Mouse (Mus musculus) olfactory bulb, adult 2 months (tissue): ENCODE data around the gene Mcm6. TPM values are rescaled to one million over a fixed set of nuclear protein-coding genes. Genes with fewer than 3 reads are reported as not detected.
A peak's percentile ranks its signal among the peaks of the same experiment; 100 is the strongest.

Experiments
- H3K27ac ChIP-seq: fragments of 200-500 bp; 2 replicates; pipeline ENCODE4 v1.5.1; 2012; ENCODE audit warnings: low read depth, low read length; ENCODE audit not compliant: insufficient read depth
- H3K4me1 ChIP-seq: fragments of 200-500 bp; 2 replicates; pipeline ENCODE4 v1.6.1; 2012; ENCODE audit warnings: low read length; ENCODE audit not compliant: control insufficient read depth, insufficient read depth
- H3K4me3 ChIP-seq: fragments of 200-500 bp; 2 replicates; pipeline ENCODE4 v1.5.1; 2012; ENCODE audit warnings: mild to moderate bottlenecking, low read depth, low read length, moderate library complexity; ENCODE audit not compliant: insufficient read depth
- CTCF ChIP-seq: fragments of 200-500 bp; IDR thresholded peaks from 2 replicates; pipeline ENCODE4 v1.5.1; 2012; ENCODE audit warnings: low read depth, mild to moderate bottlenecking, low read length, moderate library complexity; ENCODE audit not compliant: insufficient read depth
- POLR2A ChIP-seq: fragments of 200-500 bp; IDR thresholded peaks from 2 replicates; pipeline ENCODE4 v1.6.1; 2012; ENCODE audit warnings: mild to moderate bottlenecking, low read depth, low read length, moderate library complexity; ENCODE audit not compliant: insufficient read depth
- WGBS: fragments of 180-500 bp; shearing (Covaris S2); methylation state at CpG from one replicate; pipeline ENCODE4 v1.1.7; 2018; 5-methylcytosine and 5-hydroxymethylcytosine counted together
- polyA plus RNA-seq: library from polyadenylated mRNA; stranded (reverse); fragments of >200 nt; gene quantifications from 2 replicates; pipeline ENCODE4 v1.2.4, GENCODE M21; 2012; ENCODE audit warnings: low replicate concordance; ENCODE audit not compliant: missing spikeins, insufficient read depth, insufficient read length

The Mcm6 gene
- polyA plus RNA-seq = not detected in 2 replicates

DNA sequence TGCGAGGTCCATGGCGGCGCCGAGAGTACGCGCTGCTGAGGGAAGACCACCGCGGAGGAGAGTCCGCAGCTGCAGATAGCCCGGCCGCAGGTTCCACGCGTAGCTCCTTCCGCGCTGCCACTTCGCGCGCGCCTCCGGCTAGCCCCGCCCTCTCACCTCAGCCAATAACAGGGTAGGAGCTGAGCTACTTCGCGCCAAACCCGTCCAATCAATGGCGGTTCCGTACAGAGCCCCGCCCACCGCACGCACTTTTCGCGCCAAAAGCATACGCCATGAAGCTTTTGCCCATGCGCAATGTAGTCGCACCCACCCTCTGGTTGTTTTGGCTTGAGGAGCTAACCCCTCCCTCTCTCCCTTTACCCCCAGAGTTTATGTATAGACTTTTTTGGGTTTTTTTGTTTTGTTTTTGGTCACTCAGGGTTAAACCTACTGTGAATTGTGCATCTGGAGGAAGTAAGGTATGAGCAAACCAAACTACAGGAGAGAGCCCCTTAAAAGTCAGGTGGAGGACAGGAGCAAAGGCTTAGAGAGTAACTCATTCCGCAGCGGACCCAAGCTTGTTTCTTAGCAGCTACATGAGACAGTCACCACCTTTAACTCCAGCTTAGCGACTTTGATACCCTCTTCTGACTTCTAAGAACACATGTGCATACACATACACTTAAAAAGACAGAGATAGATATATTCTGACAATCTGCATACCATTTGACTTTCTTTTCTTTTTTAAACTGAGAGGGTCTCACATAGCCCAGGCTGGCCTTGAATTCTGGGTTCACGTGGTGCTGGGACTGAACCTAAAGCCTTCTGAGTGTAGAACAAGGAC, at the start of gene Mcm6:
Mcm6 (minus strand) TSS at position 111 of the 823 bp plus-strand sequence.
- Histone ChIP-seq H3K4me1 (peaks cover 5% of the 10 kb centered on the region; the same call in 1 of the 2 replicates), H3K4me3 (peak within 1 kb of the TSS; percentile 93), H3K27ac (no peak within 1 kb of the TSS)
- WGBS = 3% methylated on average over 38 of the region's 38 CpGs
- no peak for TF ChIP-seq CTCF
- TF ChIP-seq POLR2A = no peak

DNA sequence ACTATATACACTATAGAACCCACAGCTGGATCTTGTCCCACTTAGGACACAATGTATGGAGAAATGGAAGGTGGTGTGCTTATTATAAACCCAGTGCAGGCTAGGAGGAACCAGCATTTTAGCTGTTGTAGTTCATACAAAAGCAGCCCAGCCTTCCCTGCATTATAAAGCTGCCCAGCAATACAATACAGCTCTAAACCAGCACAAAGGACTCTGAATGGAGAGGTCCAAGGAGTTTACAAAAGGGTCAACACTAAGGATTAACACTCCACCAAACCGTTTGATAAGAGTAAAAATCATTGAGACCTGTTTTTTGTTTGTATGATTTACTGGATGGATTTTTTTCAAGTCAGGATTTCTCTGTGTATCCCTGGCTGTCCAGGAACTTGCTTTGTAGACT, 47.4 kb upstream of the Mcm6 start:
- Histone ChIP-seq H3K27ac (no peak overlapping the region), H3K4me1 (no peaks in the 10 kb centered on the region), H3K4me3 (no peak overlapping the region)
- no peak for TF ChIP-seq POLR2A
- TF ChIP-seq CTCF = no peak
- WGBS = 48% methylated on average over 1 of the region's 1 CpGs

DNA sequence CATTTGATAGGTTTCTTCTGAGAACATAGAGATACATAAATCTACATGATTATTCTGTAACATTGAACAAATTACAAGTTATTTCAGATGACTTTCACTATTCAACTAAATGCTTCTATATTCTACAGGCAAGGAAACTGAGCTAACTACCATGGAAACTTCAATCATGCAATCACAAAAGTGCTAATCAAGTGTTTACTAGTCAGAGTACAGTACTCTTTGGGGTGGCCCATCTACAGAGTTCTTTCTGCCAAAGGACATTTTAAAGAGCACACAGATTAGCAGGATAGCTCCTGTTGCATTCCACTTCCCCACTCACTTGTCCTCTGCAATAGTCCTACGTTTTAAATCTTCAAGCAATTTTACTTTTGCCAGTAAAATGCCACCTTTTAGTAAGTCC, 46.2 kb upstream of the Mcm6 start:
- Histone ChIP-seq H3K4me1 (no peaks in the 10 kb centered on the region), H3K4me3 (no peak overlapping the region), H3K27ac (no peak overlapping the region)
- TF ChIP-seq CTCF (no peak), POLR2A (no peak)
- 51% methylated on average over 1 of the region's 1 CpGs for WGBS

DNA sequence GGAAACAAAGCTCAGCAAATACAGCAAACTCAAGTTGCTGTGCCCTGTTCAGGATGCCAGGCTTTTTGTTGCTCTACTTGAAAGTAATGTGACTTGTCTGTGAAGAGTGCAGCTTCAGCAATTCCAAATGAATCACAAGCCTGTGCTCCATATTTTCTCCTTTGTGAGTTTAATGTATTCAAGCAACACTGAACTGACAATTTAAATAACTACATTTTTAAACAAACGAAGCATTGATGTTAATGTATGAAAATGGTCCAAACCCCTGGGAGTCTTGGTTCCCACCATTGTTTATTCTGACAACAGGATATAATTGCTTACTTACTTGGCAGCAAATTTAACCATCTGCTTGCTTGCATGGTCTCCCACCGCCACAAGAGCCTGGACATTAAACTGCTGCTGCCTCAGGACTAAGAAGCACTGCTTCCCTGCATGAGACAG, 45.6 kb upstream of the Mcm6 start:
- 48% methylated on average over 2 of the region's 2 CpGs for WGBS
- Histone ChIP-seq H3K27ac (no peak overlapping the region), H3K4me1 (no peaks in the 10 kb centered on the region), H3K4me3 (no peak overlapping the region)
- TF ChIP-seq CTCF (no peak), POLR2A (no peak)

DNA sequence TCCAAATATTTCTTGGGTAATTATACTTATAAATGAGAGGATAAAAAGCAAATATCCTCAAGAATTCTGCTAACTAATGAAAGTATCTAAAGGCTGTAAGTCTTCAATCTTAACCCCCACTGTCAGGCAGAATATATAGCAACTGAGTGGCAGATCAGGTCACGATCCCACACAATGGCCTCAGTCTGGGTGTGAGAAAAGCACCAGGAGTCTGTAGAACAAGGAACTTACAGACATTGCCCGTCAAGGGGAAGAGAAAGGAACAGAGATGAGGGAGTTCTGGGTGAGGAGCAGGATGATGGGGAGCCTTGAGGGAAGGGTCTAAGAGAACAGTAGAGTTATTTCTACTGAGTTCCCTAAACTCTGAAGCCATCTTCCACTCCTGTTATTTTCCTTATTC, 41.5 kb upstream of the Mcm6 start:
- Histone ChIP-seq H3K4me3 (no peak overlapping the region), H3K27ac (no peak overlapping the region), H3K4me1 (no peaks in the 10 kb centered on the region)
- TF ChIP-seq POLR2A = no peak
- TF ChIP-seq CTCF = no peak
- WGBS = 63% methylated on average over 2 of the region's 2 CpGs

DNA sequence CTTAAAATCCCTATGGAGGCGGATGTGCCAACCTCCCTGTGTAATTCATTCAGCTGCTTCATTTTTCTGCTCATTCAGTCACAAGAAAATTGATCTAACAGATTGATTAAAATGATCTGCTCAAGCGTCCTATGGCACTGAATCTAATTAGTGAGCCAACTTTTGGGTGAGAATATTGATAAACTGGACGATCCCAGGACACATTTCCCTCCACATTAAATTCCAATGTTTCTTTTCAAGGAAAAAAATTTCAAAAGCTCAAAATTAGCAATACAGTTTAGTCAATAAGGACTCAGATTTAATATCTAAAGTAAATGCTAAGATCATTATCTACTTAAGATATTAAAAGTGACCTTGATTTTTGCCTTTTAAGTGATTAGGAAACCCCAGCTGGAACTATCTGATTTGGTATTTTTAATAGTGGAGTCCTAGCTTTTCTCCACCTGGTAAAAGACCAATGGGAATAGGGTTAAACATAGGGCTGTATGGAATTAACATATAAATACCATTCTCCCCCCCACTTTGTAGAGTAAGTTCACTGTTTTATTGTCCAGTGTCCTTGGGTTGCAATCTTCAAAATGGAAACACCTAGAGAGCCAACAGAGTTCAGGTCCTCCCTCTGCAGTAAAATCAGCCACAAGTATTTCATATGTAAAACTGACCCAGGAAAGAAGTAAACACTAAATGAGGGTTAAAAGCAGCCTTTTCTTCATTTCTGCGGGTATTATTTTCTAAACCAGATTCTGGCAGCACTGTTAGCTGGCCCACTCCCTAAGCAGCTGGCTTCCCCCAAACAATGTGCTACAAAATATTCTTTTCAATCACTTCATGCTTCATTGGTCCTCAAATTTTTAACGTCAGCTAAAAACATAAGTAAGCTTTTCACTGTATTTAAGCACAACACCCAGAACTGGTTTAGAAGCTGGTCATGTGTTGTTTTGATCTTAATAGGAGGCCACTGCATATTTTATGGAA, 40.8 kb upstream of the Mcm6 start:
- WGBS = 64% methylated on average over 5 of the region's 5 CpGs
- TF ChIP-seq POLR2A (no peak), CTCF (no peak)
- no peak overlapping the region for H3K4me3 ChIP-seq
- H3K4me1 ChIP-seq = no peaks in the 10 kb centered on the region
- H3K27ac ChIP-seq = no peak overlapping the region

DNA sequence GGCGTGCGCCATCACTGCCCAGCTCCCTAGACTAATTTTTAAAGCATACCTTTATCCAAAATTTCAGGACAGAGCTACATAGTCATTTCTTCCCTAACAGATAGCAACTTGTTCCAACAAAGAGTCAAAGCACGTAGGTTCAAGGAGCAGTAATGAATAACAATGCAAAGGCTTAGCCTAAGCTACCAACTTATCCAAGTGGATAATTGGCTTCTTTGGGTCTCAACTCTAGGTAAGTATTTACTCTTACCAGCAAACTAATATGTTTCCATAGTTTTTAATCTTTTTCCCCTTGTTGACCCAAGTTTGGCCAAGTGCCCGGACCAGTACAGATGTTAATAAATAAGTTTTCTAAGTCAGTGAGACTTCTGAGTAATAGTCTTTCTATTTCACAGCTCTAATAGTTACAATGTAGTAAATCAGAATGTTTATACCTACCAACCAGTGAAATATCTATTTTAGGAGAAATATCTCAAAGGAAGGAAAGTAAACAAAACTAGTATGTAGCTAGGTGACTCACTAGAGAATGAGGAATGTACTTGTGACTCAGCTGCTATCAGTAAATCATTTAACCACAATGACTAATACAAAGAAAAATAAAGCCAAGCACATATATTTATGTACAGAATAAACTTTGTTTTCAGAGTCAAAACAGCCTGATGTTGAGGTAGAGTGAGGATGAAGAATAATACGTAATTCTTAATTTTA, 39.4 kb upstream of the Mcm6 start:
- no peak overlapping the region for H3K27ac ChIP-seq
- no peaks in the 10 kb centered on the region for H3K4me1 ChIP-seq
- TF ChIP-seq CTCF (no peak), POLR2A (no peak)
- no peak overlapping the region for H3K4me3 ChIP-seq
- WGBS = 85% methylated on average over 5 of the region's 5 CpGs

DNA sequence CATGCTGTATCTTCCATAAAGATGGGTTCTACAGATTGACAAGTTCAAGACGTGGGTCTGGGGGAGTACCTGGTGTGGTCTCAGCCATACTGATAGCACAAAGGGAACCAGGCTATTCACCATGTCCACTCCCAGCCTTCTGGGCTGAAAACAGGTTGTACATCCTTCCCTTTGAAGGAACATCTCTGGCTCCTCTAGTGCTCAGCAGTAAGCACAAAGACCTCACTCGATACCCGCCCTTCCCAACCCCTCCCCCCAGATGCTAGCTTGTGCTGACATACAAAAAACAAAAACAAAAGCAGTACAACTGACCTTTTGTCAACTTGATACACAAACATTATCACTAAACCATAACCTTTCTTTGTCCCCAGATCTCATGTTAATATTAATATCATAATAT, 35.2 kb upstream of the Mcm6 start:
- no peak for TF ChIP-seq POLR2A
- no peak for TF ChIP-seq CTCF
- Histone ChIP-seq H3K4me1 (no peaks in the 10 kb centered on the region), H3K27ac (no peak overlapping the region), H3K4me3 (no peak overlapping the region)
- WGBS = 91% methylated on average over 3 of the region's 3 CpGs

DNA sequence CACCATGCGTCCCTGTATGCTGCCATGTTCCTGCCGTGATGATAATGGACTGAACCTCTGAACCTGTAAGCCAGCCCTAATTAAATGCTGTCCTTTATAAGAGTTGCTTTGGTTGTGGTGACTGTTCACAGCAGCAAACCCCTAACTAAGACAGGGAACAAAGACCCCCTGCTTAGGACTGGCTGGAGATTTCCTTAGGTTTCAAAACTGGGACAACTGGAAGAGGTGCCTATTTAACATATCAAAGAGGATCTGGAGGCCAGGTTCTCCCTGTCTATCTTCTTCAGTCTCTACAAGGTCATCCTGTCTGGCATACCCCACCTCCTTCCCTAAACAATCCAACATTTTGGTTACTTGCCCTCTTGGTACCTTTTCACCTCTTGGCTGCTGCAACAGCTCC, 32.9 kb upstream of the Mcm6 start:
- 81% methylated on average over 2 of the region's 2 CpGs for WGBS

More for the DNA sequence above, 32.9 kb upstream of the Mcm6 start:
- no peak overlapping the region for H3K4me3 ChIP-seq
- no peak overlapping the region for H3K27ac ChIP-seq
- TF ChIP-seq CTCF (no peak), POLR2A (no peak)
- H3K4me1 ChIP-seq = no peaks in the 10 kb centered on the region
